Mouse (Mus musculus) hindbrain, embryonic 11.5 days (tissue): ENCODE measurements around the gene Hes2. TPM values are rescaled to one million over a fixed set of nuclear protein-coding genes. Genes with fewer than 3 reads are reported as not detected.

Experiments
- ATAC-seq: fragments of 200-750 bp; cut with Nextera tagmentation; 2 replicates; pipeline ENCODE4 v1.8.0; 2017; ENCODE audit warnings: mild to moderate bottlenecking, moderate TSS enrichment, moderate library complexity; ENCODE audit not compliant: low FRiP score
- DNase-seq: peaks from one replicate; pipeline ENCODE4 v3.0.0-alpha.2; 2015; ENCODE audit warnings: low spot score
- H3K27ac ChIP-seq: fragments of 300-500 bp; sonication (generic); 2 replicates; pipeline ENCODE4 v1.5.1; 2014; ENCODE audit warnings: mild to moderate bottlenecking, low read depth, low read length
- H3K27me3 ChIP-seq: fragments of 300-500 bp; sonication (generic); 2 replicates; pipeline ENCODE4 v1.6.1; 2014; ENCODE audit warnings: mild to moderate bottlenecking, low read length, moderate library complexity, mixed read lengths; ENCODE audit not compliant: control insufficient read depth, insufficient read depth
- H3K36me3 ChIP-seq: fragments of 300-500 bp; sonication (generic); 2 replicates; pipeline ENCODE4 v1.6.1; 2014; ENCODE audit warnings: mild to moderate bottlenecking, low read length, moderate library complexity, mixed read lengths; ENCODE audit not compliant: control insufficient read depth, insufficient read depth
- H3K4me1 ChIP-seq: fragments of 300-500 bp; sonication (generic); replicated peaks from 2 replicates; pipeline ENCODE4 v1.6.1; 2014; ENCODE audit warnings: low read length, mixed read lengths; ENCODE audit not compliant: control insufficient read depth, insufficient read depth
- H3K4me2 ChIP-seq: fragments of 300-500 bp; sonication (generic); replicated peaks from 2 replicates; pipeline ENCODE4 v1.6.1; 2014; ENCODE audit warnings: mild to moderate bottlenecking, low read depth, low read length
- H3K4me3 ChIP-seq: fragments of 300-500 bp; sonication (generic); 2 replicates; pipeline ENCODE4 v1.5.1; 2014; ENCODE audit warnings: low read depth, low read length
- H3K9ac ChIP-seq: fragments of 300-500 bp; sonication (generic); 2 replicates; pipeline ENCODE4 v1.6.1; 2014; ENCODE audit warnings: low read depth, low read length
- H3K9me3 ChIP-seq: fragments of 300-500 bp; sonication (generic); 2 replicates; pipeline ENCODE4 v1.6.1; 2016; ENCODE audit warnings: low read length; ENCODE audit not compliant: control insufficient read depth
- WGBS: fragments of 180-500 bp; shearing (Covaris S2); extraction: QIAGEN DNeasy Blood & Tissue Kit; methylation state at CpG from one replicate; pipeline ENCODE4 v1.1.7; 2014; 5-methylcytosine and 5-hydroxymethylcytosine counted together
- polyA plus RNA-seq: library from polyadenylated mRNA; unstranded; fragments of >200 nt; fragmentation: Nextera tagmentation; extraction: Ambion mirVana; gene quantifications from 2 replicates; pipeline ENCODE4 v1.2.1, GENCODE M21; 2014

Gene Hes2
- polyA plus RNA-seq, 1 experiment from 2014 or later, result 2.7 TPM

DNA sequence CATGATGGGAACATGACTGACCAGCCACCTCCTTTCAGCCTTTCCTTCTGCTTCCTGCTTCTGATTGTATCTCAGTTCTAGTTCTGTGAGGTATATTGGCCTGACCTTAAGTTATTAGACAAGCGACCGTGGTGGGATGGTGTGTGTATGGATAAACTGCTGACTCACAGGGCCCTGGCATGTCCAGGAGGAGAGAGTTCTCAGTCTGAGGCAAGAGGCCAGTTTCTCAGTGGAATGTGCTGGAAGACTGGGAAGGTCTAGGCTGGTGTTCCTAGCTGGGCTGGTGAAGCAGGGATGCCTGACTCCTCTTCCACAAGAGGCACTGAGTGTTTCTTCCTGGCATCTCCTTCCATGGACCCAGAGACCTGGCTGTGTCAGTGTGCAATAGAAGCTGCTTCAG, 4.1 kb downstream of the Hes2 start:
- Histone ChIP-seq H3K36me3 (no peaks in the 10 kb centered on the region), H3K4me2 (no peak overlapping the region), H3K27me3 (peaks cover 52% of the 10 kb centered on the region), H3K4me3 (no peak overlapping the region), H3K27ac (no peak overlapping the region), H3K4me1 (peaks cover 10% of the 10 kb centered on the region), H3K9me3 (no peaks in the 10 kb centered on the region), H3K9ac (no peak overlapping the region)
- DNase-seq (no peak), ATAC-seq (no peak)
- WGBS, result 87% methylated on average over 2 of the region's 2 CpGs

DNA sequence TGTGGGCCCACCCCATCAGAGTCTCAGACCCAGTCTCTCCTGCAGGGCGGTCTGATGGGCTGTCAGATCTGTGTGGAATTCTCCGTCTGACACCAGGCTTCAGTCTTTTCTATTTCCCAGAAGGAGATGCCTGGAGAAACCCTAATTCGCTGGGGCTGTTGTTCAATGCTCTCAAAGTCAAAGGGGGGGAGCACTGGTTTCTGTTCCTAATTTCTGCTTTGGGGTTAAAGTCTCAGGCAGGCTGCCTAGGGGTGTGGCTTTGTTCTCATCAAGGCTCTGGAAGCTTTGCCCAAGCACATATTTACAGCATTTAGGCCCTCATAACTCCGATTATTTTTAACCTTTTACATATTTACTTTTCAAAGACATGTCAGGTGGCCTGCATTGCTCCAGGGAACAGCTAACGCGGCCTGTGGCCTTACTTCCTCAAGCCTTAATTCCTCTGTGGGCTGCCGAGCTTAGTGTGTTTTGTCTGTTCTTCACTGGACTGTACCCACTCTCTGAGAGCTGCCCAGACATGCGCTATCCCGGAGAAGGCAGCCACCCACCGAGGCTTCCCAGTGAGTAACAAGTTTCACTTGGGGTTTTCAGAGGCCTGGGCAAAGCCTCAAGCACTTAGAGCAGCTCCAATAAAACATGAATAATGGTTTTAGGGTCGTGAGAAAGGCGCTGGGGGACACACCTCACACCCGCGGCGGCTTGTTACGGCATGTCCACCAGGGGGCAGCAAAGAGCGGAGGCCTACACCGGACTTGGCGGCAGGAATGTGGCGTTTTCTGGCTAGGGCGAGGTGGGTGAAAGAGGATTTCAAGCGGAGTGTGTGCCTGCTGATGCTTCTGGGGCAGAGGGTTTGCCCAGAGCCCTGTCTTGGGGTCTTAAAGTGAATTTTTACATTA, 6.6 kb downstream of the Hes2 start:
- H3K4me2 ChIP-seq, result no peak overlapping the region
- no peaks in the 10 kb centered on the region for H3K36me3 ChIP-seq
- peaks cover 27% of the 10 kb centered on the region for H3K27me3 ChIP-seq
- no peaks in the 10 kb centered on the region for H3K4me1 ChIP-seq
- no peak overlapping the region for H3K4me3 ChIP-seq
- WGBS, result 28% methylated on average over 22 of the region's 22 CpGs
- no peak overlapping the region for H3K9ac ChIP-seq
- ATAC-seq, result no peak
- no peaks in the 10 kb centered on the region for H3K9me3 ChIP-seq
- H3K27ac ChIP-seq, result no peak overlapping the region
- peak; percentile 81 for DNase-seq

DNA sequence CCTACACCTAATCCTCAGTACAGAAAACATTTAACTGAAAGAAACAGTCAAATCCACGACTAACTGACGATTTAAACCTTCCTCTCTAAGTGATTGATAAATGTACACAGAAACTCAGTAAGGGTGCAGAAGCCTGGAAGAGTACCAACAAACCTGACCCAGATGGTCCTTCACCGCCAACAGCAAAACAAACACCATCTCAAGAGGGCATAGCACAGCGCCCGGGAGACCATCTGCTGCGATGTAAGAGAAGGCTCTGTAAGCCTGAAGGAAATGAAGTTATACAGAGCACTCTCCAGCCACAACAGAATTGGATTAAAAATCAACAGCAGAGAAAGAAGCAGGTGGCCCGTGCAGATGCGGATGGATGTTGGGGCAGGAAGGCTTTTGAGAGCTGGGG, 9.4 kb downstream of the Hes2 start:
- H3K4me2 ChIP-seq, result no peak overlapping the region
- H3K9me3 ChIP-seq, result no peaks in the 10 kb centered on the region
- ATAC-seq (no peak), DNase-seq (no peak)
- H3K27me3 ChIP-seq, result 0 out of 2 replicates have a peak, but pooled peaks cover 3% of the 10 kb centered on the region
- 62% methylated on average over 8 of the region's 8 CpGs for WGBS
- H3K27ac ChIP-seq, result no peak overlapping the region
- no peak overlapping the region for H3K9ac ChIP-seq
- H3K4me1 ChIP-seq, result no peaks in the 10 kb centered on the region
- no peak overlapping the region for H3K4me3 ChIP-seq
- no peaks in the 10 kb centered on the region for H3K36me3 ChIP-seq

DNA sequence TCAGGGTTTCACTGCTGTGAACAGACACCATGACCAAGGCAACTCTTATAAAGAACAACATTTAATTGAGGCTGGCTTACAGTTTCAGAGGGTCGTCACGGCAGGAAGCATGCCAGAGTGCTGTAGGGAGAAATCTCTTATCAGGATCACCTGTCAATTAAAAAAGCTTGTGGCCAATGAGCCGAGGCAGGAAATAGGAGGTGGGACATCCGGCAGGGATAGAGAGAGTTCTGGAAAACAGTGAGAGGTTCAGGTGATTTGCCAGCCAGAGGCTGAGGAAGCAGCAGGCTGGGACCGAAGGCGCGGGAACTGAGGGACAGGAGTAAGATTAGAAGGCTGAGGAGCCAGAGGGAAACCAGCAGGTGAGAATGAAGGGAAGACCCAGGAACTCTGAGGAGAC, 10.4 kb downstream of the Hes2 start:
- no peak overlapping the region for H3K9ac ChIP-seq
- H3K36me3 ChIP-seq, result no peaks in the 10 kb centered on the region
- no peaks in the 10 kb centered on the region for H3K4me1 ChIP-seq
- WGBS, result 87% methylated on average over 7 of the region's 7 CpGs
- H3K4me2 ChIP-seq, result no peak overlapping the region
- ATAC-seq (no peak), DNase-seq (no peak)
- no peaks in the 10 kb centered on the region for H3K9me3 ChIP-seq
- no peak overlapping the region for H3K27ac ChIP-seq
- H3K27me3 ChIP-seq, result 0 out of 2 replicates have a peak, but pooled peaks cover under 1% of the 10 kb centered on the region
- H3K4me3 ChIP-seq, result no peak overlapping the region

DNA sequence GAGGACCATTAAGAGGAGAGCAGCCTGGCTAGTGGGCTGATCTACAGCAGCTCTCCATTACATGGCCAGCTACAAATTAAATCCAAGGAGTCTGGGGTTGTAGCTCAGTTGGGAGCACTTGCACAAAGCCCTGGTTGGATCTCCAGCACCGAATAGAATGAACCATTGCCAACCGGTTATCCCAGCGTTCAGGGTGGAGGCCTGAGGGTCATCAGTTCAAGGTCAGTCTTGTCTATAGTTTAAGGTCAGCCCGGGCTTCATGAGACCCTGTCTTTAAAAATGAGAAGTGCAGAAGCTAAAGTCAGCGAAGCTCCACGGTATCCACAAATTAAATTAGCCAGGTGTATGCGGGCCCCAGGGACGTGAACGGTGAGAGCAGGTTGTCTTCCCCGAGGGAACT, 11.6 kb downstream of the Hes2 start:
- peaks cover 2% of the 10 kb centered on the region; the same call in 1 of the 2 replicates for H3K27me3 ChIP-seq
- ATAC-seq, result no peak
- H3K27ac ChIP-seq, result no peak overlapping the region
- 87% methylated on average over 10 of the region's 10 CpGs for WGBS
- H3K4me3 ChIP-seq, result no peak overlapping the region
- no peaks in the 10 kb centered on the region for H3K4me1 ChIP-seq
- no peak for DNase-seq
- H3K9ac ChIP-seq, result no peak overlapping the region
- H3K9me3 ChIP-seq, result no peaks in the 10 kb centered on the region
- no peaks in the 10 kb centered on the region for H3K36me3 ChIP-seq
- no peak overlapping the region for H3K4me2 ChIP-seq

DNA sequence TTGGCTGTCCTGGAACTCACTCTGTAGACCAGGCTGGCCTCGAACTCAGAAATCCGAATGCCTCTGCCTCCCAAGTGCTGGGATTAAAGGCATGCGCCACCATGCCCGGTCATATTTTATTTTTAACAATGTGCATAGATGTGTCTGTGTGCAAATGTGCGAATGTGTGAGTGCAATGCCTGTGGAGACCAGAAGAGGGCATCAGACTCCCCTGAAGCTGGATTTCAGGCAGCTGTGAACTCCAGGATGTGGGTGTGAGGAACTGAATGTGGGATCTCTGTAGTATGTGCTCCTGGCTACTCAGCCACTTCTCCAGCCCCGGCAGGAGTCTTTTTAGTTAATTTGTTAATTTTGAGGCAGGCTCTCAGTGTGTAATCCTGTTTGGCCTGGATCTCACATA, 12.9 kb downstream of the Hes2 start:
- Histone ChIP-seq H3K4me1 (no peaks in the 10 kb centered on the region), H3K27ac (no peak overlapping the region), H3K36me3 (no peaks in the 10 kb centered on the region), H3K4me2 (no peak overlapping the region), H3K9me3 (no peaks in the 10 kb centered on the region), H3K9ac (no peak overlapping the region), H3K4me3 (no peak overlapping the region), H3K27me3 (peaks cover 5% of the 10 kb centered on the region; the same call in 1 of the 2 replicates)
- WGBS, result 84% methylated on average over 6 of the region's 6 CpGs
- DNase-seq (no peak), ATAC-seq (no peak)

DNA sequence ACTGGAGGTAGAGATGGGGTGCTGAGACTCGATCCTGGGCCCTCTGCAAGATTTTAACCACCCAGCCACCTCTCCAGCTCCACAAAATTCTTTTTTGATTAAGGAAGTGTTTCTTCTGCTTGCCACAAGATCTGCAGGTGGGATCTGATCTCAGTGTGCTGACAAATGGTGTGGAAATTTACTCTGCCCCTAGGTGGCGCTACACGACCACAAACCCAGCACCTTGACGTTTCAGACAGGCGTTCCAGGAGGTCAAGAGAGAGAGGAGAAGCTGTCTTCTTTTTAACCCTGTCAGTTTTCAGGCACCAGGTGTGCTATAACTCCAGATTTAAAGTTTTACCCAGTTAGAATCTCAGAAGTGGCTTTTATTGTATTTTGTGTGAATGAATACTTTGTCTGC, 14.4 kb downstream of the Hes2 start:
- ATAC-seq (no peak), DNase-seq (peak; percentile 86)
- Histone ChIP-seq H3K27me3 (peaks cover 7% of the 10 kb centered on the region; the same call in 1 of the 2 replicates), H3K4me3 (no peak overlapping the region), H3K4me2 (no peak overlapping the region), H3K36me3 (no peaks in the 10 kb centered on the region), H3K27ac (no peak overlapping the region), H3K9me3 (no peaks in the 10 kb centered on the region), H3K9ac (no peak overlapping the region), H3K4me1 (no peaks in the 10 kb centered on the region)
- WGBS, result 3% methylated on average over 5 of the region's 5 CpGs

DNA sequence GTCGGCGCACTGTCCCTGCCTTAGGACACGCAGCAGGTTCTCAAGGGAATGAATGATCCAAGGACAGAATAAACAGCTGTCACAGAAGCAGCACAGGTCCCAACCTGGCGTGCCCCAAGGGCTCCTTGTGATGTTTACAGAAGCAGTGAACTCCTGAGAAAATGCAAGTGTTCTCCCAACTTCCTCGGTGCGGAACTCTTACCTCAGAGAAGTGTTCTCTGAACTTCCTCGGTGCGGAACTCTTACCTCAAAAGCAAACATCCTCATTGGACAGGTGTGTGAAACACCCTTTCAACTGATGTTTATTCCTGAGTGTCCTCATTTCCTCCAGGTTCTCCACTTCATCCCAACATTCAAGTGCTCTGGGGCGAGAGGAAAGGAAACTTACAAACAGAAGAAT, 15.3 kb downstream of the Hes2 start:
- H3K9ac ChIP-seq, result no peak overlapping the region
- no peaks in the 10 kb centered on the region; the same call in 1 of the 2 replicates for H3K4me1 ChIP-seq
- H3K27me3 ChIP-seq, result peaks cover 7% of the 10 kb centered on the region; the same call in 1 of the 2 replicates
- ATAC-seq, result no peak
- WGBS, result 82% methylated on average over 9 of the region's 9 CpGs
- no peaks in the 10 kb centered on the region for H3K36me3 ChIP-seq
- no peaks in the 10 kb centered on the region for H3K9me3 ChIP-seq
- H3K27ac ChIP-seq, result no peak overlapping the region
- H3K4me3 ChIP-seq, result no peak overlapping the region
- no peak for DNase-seq
- no peak overlapping the region for H3K4me2 ChIP-seq

DNA sequence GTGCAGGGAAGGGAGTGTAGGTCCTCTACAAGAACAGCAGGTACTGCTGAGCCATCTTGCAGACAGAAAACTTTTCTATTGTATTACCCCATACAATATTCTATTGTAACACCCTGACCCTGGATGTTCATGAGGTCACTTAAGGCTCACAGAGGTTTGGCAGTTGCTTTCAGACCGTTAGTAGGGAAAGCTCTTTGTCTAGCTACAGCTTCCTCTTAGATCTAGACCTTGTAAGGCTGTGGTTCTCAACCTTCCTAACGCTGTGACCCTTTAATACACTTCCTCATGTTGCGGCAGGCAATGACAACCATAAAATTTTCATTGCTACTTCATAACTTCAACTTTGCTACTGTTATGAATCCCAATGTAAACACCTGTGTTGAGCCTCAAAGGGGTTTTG, 18.0 kb downstream of the Hes2 start:
- 70% methylated on average over 3 of the region's 3 CpGs for WGBS
- no peak overlapping the region for H3K27ac ChIP-seq
- H3K4me3 ChIP-seq, result no peak overlapping the region
- no peak for ATAC-seq
- no peaks in the 10 kb centered on the region for H3K36me3 ChIP-seq
- DNase-seq, result no peak
- no peaks in the 10 kb centered on the region for H3K9me3 ChIP-seq
- no peak overlapping the region for H3K4me2 ChIP-seq
- no peak overlapping the region for H3K9ac ChIP-seq
- H3K4me1 ChIP-seq, result no peaks in the 10 kb centered on the region; the same call in 1 of the 2 replicates
- peaks cover 7% of the 10 kb centered on the region; the same call in 1 of the 2 replicates for H3K27me3 ChIP-seq
